Mouse (Mus musculus) heart, postnatal 36 days (tissue): ENCODE measurements around the gene Kcna2. TPM values are rescaled to one million over a fixed set of nuclear protein-coding genes. Genes with fewer than 3 reads are reported as not detected.
A peak's percentile ranks its signal among the peaks of the same experiment; 100 is the strongest.

Source experiments
- DNase-seq, 2 experiments: peaks; one replicate each; pipeline ENCODE4 v3.0.0; 2021 to 2022
- intact Hi-C: fragments of 180-260 bp; cut with DNase I; formaldehyde crosslinking; loops from one replicate; pipeline ENCODE4 v1.15.1; 2025
- total RNA-seq, 2 experiments: library from RNA; stranded (reverse); gene quantifications; 2 replicates each; pipeline ENCODE4 v1.2.3; 2021

Kcna2 gene
- total RNA-seq, 2 experiments from 2014 or later, result 1.6 to 1.8 TPM

- no peak for DNase-seq
- intact Hi-C loops, result no loop called here
These were observed 46.2 kb downstream of the Kcna2 start for GRCm38 (mm10) chr3:107147126-107147525.

GRCm38 (mm10) chr3:107149006-107149405 lies 48.1 kb downstream of the Kcna2 start:
- intact Hi-C loops, result loop anchor here (1.0 kb wide), 1 partner anchor 55 kb away; no protein-coding TSS in a partner anchor
- peak; percentile 25 to 41 for DNase-seq

GRCm38 (mm10) chr3:107150469-107150868 lies 49.5 kb downstream of the Kcna2 start:
- intact Hi-C loops, result no loop called here
- no peak for DNase-seq

- DNase-seq, result no peak
- intact Hi-C loops, result no loop called here
These were observed 50.1 kb downstream of the Kcna2 start for GRCm38 (mm10) chr3:107150872-107151540.

- intact Hi-C loops, result no loop called here
- DNase-seq, result no peak
These were observed 53.1 kb downstream of the Kcna2 start for GRCm38 (mm10) chr3:107153772-107154655.

- intact Hi-C loops, result no loop called here
These were observed 57.9 kb downstream of the Kcna2 start for GRCm38 (mm10) chr3:107158856-107159255.

GRCm38 (mm10) chr3:107159418-107159817 lies 58.5 kb downstream of the Kcna2 start:
- intact Hi-C loops, result no loop called here
- DNase-seq, result no peak

More at GRCm38 (mm10) chr3:107158856-107159255, 57.9 kb downstream of the Kcna2 start:
- no peak for DNase-seq

GRCm38 (mm10) chr3:107159859-107160324 lies 58.9 kb downstream of the Kcna2 start:
- intact Hi-C loops, result no loop called here
- DNase-seq, result peak; percentile 7

GRCm38 (mm10) chr3:107162741-107163140 lies 61.8 kb downstream of the Kcna2 start:
- no peak for DNase-seq
- intact Hi-C loops, result no loop called here

Other genes with a start within 250 kb of the Kcna2 start
- gene Kcna3, start 65.0 kb upstream of the Kcna2 start, total RNA-seq, result under 1 TPM; 0.31 to 0.57 TPM
- not detected for gene Kcna10, start 81.9 kb downstream of the Kcna2 start, total RNA-seq
- gene Cym, start 120.6 kb downstream of the Kcna2 start, total RNA-seq, result not detected
- gene A630076J17Rik, start 129.5 kb downstream of the Kcna2 start, total RNA-seq, result not detected
- gene Prok1, start 138.6 kb downstream of the Kcna2 start, total RNA-seq, result not detected
- 10 to 100 TPM; 67.9 to 68.2 TPM for gene Lamtor5, start 177.7 kb downstream of the Kcna2 start, total RNA-seq
- gene Slc16a4, start 190.1 kb downstream of the Kcna2 start, total RNA-seq, result under 1 TPM; 0.64 to 0.70 TPM
- gene Rbm15, start 232.5 kb downstream of the Kcna2 start, total RNA-seq, result 10 to 100 TPM; 22.5 to 24.4 TPM